Mouse (Mus musculus) cerebellum, postnatal 25 days (tissue): ENCODE results near the gene Stab2.

Source experiments
- DNase-seq, 2 experiments: peaks; one replicate each; pipeline ENCODE4 v3.0.0; 2021; ENCODE audit warnings: mixed read lengths in 2 of 2

The Stab2 gene

DNA sequence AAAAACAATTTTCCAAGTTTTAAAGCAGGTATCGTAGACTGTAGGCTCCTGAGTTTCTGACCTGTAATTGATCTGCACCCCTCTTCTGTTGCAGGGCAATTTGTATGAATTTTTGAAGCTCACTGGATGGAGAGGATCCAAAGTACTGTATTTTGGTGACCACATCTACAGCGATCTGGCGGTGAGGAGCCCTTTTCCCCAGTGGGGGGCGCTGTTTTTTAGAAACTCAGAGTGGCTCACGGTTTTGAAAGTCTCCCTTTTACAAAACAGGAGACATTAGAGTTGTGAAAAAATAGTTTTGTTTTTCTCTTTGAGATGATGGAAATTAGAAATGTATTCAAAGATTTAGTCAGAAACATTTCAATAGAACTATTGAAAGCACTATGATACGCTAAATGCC lies 183.7 kb downstream of the Stab2 start:
- DNase-seq, result no peak

DNA sequence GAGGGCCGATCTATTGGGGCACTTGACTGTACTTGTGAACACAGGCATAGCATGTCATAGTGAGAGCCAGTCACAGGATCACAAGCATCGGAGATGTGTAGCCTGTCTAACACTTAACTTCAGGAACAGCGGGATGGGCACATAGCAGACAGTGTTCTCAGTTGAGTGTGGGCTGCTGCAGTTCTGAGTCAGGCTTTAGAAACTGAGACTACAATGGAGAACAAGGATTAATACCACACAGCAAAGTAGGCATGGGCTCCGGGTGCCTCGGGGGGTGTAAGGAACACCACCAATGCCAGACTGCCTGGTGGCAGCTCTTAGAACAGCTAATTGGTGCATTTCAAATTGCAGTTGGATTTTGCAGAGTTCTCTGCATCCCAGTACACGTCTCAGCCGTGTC lies 186.8 kb downstream of the Stab2 start:
- no peak for DNase-seq

DNA sequence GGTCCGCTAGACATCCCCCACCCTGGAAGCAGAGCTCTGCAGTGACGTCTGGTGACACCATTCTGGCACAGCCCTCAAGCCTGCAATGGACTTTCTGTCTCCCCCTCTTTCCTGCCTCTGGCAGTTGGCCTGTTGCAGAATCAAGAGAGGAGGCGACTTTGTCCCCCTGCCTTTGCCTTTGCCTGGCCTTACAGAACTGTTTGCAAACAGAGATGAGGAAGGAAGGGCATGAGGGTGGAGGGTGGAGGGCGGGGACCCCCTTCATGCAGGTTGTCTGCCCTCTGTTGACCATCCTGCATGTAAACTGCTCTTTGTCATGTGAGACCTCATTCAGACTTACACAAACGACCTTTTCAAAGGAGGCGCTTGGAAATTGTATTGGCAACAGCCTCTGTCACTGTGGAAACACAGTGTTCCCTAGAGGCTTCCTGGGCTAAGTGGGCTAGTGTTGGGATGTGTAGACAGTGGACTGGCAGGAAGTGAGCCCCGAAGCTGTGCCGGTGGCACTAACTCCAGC lies 188.1 kb downstream of the Stab2 start:
- DNase-seq, result no peak

DNA sequence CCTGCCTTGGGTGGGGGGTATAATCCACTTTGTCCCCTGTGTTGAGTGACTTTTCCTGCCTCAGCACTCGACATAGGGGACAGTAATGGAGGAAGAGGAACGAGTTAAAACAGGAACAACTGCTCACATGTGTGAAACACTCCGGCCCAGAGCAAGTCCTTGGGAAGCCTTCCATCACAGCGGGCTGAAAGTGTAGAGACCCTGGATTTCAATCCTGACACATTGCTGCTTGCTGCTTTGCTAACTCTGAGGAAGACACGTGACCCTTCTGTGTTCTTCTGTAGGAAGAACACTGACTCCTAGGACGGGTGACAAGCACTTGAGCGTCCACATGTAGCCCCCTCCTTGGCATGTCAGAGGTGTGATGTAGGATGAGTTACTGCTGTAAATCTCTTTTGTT lies 192.7 kb downstream of the Stab2 start:
- no peak for DNase-seq

DNA sequence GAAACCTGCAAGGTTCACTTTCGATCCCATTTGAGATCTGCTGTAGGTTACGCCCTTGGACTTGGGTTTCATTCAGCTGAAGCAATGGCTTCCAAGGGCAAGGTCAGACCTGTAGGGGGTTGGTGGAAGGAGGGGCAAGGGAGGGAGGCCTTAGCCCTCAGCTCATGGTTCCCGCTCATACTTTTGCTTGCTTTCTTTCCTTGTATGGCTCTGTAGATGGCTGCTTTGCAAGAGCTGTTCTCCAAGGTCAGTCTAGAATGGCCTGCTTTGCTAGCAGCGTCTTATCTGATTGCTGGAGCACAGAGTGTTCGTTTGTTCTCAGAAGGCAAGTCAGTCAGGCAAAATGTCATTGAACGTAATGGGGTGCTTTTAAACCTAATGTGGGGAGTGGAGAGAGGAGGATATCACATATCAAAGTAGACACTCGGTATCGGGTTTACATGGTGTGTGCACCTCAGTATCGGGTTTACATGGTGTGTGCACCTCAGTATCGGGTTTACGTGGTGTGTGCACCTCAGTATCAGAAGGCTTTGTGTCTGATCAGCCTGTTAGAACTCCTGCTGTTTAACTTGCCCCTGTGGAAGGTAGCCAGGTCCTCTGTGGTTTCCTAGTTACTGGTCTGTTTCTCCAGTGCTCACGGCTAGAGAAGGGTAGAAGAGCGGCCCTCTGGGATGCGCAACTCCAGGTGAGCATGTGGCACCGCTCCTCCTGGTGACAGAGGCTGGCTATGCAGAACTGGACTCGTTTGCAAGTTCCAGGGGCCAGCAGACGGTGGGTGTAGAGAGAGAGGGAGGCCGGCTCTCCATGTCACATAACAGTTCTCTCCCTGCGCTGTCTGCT lies 193.3 kb downstream of the Stab2 start:
- DNase-seq, result no peak

DNA sequence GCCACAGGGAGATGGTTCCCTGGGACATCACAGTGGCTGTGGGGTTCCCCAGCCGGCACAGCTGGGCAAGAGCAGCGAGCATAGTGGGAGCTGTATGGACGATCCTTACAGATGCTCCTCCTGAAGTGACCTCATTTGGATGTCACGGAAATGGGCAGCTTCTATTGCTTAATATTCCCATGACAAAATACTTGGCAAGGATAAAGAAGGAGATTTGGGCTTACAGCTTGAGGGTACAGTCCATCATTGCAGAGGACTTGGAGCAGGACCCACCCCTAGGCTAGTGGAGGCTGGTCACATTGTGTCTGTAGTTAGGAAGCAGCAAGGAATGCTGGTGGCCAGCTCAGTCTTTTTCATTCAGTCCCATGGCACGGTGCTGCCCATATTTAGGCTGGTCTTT lies 197.2 kb downstream of the Stab2 start:
- no peak for DNase-seq

DNA sequence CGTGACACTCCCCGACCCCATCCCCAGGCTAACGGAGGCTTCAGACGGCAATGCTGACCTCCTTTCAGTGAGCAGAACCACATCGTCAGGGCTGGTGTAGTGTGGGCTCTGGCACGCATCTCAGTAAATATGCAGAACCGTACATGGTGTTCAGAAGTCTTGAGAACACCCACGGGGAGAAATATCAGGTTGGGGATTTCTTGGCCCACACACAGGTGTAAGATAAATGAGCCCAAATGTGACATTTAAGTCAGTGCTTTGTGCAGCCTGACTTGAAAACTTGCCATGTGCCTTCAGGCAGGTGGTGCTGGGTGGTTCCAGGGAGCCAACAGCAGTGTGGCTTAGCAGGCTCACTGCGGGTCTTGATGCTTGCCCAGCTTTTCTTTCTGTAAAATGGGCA lies 197.8 kb downstream of the Stab2 start:
- peak; percentile 23 to 45 for DNase-seq

DNA sequence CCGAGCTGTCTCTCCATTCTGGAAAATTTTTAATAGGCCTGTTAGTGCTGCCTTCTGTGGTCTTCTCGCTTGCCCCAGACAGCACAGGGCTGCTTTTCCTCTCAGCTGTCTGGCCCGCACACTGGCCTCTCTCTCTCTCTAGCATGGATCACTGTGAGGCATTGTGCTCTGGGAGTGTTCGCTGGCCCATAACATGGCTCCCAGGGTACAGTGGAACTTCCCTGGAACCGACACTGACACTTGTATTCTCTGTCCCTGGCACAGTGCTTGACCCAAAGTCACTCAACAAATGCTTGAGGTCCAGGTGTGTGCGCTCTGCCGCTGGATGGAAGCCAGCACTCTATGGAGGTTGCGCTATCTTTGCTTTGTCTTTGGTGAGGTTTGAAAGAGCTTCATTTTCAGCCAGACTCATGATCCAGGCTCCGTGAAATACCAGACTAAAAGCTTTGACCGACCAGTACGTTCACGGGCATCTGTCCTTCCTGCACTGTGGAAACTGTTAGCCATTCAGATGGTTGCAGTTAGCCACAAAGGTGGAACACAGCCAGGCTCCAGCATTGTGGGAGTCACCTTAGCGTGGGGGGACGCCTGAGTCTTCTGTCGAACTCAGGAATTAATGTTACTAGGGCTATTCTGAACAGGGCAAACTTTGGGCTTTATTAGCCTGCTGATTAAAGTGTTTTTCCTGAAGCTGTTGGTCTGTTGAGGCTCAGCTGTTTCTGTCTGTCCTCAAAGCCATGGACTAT lies 199.6 kb downstream of the Stab2 start:
- no peak for DNase-seq

DNA sequence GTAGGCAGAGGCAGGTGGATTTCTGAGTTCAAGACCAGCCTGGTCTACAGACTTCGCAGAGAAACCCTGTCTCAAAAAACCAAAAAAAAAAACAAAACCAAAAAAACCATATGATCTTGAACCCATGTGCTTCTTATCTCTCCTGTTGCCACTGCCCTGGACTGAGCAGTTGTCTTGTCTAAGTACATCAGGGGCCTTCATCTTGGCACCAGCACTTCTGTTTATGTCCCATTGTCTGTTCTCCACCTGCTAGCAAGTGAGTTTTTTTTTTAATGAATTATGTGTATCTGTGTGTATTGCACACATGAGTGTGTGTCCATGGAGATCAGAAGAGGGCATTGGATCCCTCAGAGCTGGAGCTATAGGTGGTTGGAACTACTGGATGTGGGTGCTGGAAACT lies 200.5 kb downstream of the Stab2 start:
- no peak for DNase-seq

DNA sequence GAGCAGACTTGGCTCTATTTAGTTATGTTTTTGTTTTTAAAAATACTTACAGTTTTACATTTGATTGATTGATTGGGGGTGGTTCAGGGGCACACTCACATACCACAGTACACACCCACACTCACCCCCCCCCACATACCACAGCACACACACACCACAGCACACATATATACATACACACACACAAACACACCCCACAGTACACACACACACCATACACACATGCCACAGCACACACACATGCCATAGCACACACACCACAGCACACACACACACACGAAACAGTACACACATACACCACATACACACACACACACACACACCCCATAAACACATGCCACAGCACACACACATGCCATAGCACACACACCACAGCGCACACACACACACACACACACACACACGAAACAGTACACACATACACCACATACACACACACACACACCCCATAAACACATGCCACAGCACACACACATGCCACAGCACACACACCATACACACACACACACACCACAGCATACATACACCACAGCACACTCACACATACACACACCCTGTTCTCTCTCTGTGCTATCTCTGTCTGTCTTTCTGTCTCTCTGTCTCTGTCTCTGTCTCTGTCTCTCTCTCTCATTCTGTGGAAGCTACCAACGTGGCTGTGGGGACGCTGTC lies 211.6 kb downstream of the Stab2 start:
- no peak for DNase-seq

DNA sequence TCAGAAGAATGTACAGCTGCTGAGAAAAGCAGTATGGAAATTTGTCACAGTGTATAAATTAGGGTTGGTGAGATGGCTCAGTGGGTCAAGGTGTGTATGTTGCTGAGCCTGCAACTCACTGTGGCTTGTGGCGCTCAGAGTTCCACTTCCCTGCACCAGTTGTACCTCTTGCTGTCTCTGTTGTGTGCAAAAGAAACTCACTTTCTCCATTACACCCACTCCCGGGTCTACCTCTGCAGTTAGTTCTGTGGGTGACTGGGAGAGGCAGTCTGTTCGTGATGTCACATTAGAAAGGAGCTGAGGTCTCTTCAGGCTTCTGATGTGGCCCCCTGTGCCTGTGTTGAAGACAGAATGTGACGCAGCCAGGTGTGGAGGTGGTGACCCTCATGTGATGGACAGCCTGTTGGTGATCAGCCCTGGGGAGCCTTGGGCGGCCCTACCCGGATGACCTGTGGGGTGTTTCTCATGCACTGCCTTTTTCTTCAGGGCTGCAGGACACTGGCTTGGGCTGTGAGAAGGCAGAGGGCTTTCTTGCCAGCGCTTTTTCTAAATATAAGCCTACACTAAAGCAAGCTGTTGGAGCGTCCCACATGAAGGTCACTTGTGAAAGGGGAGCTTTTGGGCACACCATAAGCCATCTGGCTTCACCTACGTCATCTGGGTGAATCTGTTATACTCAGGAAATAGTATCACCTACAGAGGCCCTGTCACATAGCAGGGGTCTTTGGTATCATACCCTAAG lies 212.9 kb downstream of the Stab2 start:
- peak; percentile 32 to 34 for DNase-seq

DNA sequence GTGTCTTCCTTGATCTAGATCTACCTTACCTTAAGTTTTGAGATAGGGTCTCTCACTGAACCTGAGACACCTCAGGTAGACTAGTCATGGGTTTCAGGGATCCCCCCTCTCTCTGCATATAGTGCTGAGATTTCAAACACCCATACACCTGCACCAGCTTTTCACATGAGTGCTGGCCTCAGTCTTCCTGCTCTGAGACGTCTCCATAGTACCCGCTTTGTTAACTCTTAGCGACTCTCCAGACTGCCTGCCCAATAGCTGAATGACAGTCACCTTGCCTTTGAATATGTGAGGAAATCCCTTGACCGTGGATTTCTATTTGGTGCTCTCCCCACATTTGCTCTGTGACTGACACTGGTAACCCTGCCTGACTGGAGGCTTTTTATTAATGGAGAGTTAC lies 213.6 kb downstream of the Stab2 start:
- DNase-seq, result no peak

DNA sequence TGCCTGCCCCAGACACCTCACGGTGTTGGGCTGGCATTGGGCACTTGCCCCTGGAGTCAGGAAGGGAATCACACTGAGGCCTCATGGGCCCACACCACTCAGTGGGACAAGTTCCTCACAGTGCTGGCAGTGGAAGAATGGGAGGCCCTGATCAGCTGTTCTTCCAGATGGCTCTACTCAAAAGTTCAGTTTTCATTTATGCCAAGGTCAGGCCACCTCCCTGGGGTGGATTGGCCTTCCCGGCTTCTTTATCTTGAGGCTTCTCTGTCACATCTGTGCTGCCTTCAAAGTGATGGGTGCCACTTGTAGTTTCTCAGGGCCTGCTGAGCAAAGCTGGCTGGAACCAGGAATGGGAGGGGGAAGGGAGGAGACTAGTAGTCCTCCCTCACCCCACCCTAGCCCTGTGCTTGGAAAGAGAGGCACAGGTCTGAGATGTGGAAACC lies 214.3 kb downstream of the Stab2 start:
- no peak for DNase-seq

DNA sequence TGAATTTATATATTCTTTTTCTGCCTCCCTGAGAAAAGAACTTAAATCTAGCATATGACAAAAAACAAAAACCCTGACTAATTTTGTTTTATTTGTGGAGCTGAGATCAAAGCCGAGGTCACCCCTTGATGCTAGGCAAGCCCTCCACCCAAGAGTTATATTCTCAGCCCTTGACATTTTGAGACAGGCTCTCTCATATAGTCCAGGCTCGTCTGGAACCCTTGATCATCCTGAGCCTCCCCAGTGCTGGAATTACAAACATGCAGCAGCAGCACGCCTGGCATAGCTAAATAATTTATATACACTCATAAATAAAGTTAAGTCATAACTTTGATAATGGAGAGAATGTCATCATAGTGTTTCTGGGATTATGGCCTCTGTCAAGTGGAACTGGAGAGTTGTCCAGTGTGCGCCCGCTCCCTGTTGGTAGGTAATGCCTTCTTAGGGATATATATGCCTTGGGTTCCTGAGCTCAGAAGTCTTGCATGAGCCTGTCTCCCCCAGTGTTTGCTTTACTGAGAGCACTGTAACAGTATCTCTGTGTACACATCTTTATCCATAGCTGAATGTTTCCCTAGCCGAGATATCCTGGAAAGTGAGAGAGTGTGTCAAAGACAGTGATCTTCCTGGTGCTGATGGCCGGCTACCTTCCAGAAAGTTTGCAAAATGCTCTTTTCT lies 216.2 kb downstream of the Stab2 start:
- DNase-seq, result no peak
